ENCODE assay signal across 29 mouse cellular contexts in the genomic region with DNA sequence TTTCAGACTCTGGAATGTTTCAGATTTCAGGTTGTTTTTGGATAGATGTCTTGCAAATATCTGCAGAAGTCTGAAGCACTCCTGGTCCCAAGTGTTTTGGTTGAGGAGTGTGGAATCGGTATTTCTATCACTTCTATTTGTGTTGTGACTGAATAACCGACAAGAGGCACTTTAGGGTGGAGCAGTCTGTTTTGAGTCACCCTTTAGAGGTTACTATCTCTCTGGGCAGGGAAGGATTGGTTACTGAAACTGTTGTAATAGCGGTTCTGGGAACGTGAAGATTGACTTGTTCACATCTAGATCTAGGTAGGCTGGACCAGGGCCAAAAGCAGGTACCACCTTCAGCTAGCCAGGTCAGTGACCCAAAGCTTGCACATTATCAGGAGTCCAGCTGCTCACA. TPM values are rescaled to one million over a fixed set of nuclear protein-coding genes. Genes with fewer than 3 reads are reported as not detected.
DNase-seq lines count a peak whose midpoint lies in the region; ATAC-seq and TF ChIP-seq lines count a peak whose summit lies in the region.
"Had no signal": no experiment of that assay in that cellular context is flagged by ENCODE, and none has a peak within 500 bp of the region (broad histone marks: within the 10 kb centered on the region; RNA-seq: fewer than 3 reads in every experiment).

No protein-coding gene starts in this region.

- H3K4me3 ChIP-seq in heart, adult 2 months: no peak overlapping the region
- no peak overlapping the region; the same call in 1 of the 2 replicates for H3K4me3 ChIP-seq in macrophage (ENCODE audit: inconsistent target)
- no peak overlapping the region for H3K4me3 ChIP-seq in intestine, embryonic 16.5 days (ENCODE audit: low read length)
- H3K4me3 ChIP-seq: forebrain, embryonic 15.5 days; layer of hippocampus, adult 2 months; midbrain, embryonic 13.5 days; stomach, embryonic 15.5 days had no signal

- H3K4me1 ChIP-seq in heart, adult 2 months (ENCODE audit: control insufficient read depth, insufficient read depth, low read length): no peaks in the 10 kb centered on the region
- H3K4me1 ChIP-seq in intestine, embryonic 16.5 days (ENCODE audit: control insufficient read depth, insufficient read depth, low read length): 0 out of 2 replicates have a peak, but pooled peaks cover 2% of the 10 kb centered on the region
- H3K4me1 ChIP-seq: forebrain, embryonic 15.5 days; midbrain, embryonic 13.5 days; stomach, embryonic 15.5 days had no signal

- no peak for ATAC-seq in intestine, embryonic 16.5 days
- ATAC-seq: forebrain, embryonic 15.5 days; hindbrain, postnatal 0 days; midbrain, embryonic 13.5 days; Patski had no signal

- no peak for TF ChIP-seq POLR2A in heart, adult 2 months (IDR thresholded peaks at IDR 0.05; ENCODE audit: insufficient read depth, low read depth, low read length)

- intact Hi-C loops in heart, adult 2 months (cut with DNase I): no loop called here

- no peak overlapping the region for H3K9ac ChIP-seq in heart, adult 2 months (ENCODE audit: low read depth, low read length)
- no peak overlapping the region for H3K9ac ChIP-seq in intestine, embryonic 16.5 days (ENCODE audit: low read depth, low read length)
- H3K9ac ChIP-seq: forebrain, embryonic 15.5 days; midbrain, embryonic 13.5 days; stomach, embryonic 15.5 days had no signal

- no peak for TF ChIP-seq EP300 in heart, adult 2 months (IDR thresholded peaks at IDR 0.05; ENCODE audit: insufficient read depth, low read depth, low read length)

- H3K79me2 ChIP-seq in heart, adult 2 months (replicated peaks; ENCODE audit: control insufficient read depth, insufficient read depth, low read length): no peaks in the 10 kb centered on the region
- H3K79me2 ChIP-seq in macrophage (ENCODE audit: inconsistent target): peaks cover 95% of the 10 kb centered on the region

- no peak overlapping the region for H3K4me2 ChIP-seq in intestine, embryonic 16.5 days (ENCODE audit: low read depth, low read length)
- H3K4me2 ChIP-seq: forebrain, embryonic 15.5 days; midbrain, embryonic 13.5 days; stomach, embryonic 15.5 days had no signal

- no peaks in the 10 kb centered on the region for H3K27me3 ChIP-seq in heart, adult 2 months (ENCODE audit: control insufficient read depth, insufficient read depth, low read length)
- no peaks in the 10 kb centered on the region for H3K27me3 ChIP-seq in intestine, embryonic 16.5 days (replicated peaks; ENCODE audit: control insufficient read depth, insufficient read depth, low read length)
- H3K27me3 ChIP-seq: forebrain, embryonic 15.5 days; midbrain, embryonic 13.5 days; stomach, embryonic 15.5 days had no signal

- peak; percentile 45 for DNase-seq in heart, adult 11 months
- DNase-seq in heart, adult 2 months: no peak
- DNase-seq in A20 (ENCODE audit: low read depth, low spot score): peak; percentile 48
- peak; percentile 79 for DNase-seq in induced T-regulatory cell, adult 2 months (ENCODE audit: low read depth)
- DNase-seq in urinary bladder, postnatal 36 days (ENCODE audit: low spot score in 2 of 2): no peak
- DNase-seq: adrenal gland, postnatal 14 days; cerebellum, adult 18-20 months; cerebellum, postnatal 25 days; embryo, embryonic 11 days; kidney, adult 2 months; kidney, postnatal 10 days; layer of hippocampus, postnatal 36 days; spleen, adult 18-20 months had no signal

- H3K27ac ChIP-seq in heart, adult 2 months: no peak overlapping the region
- peak overlapping the region; percentile 99 for H3K27ac ChIP-seq in macrophage
- H3K27ac ChIP-seq in intestine, embryonic 16.5 days (ENCODE audit: low read length): no peak overlapping the region
- H3K27ac ChIP-seq: forebrain, embryonic 15.5 days; hindbrain, postnatal 0 days; layer of hippocampus, adult 2 months; midbrain, embryonic 13.5 days; stomach, embryonic 15.5 days had no signal

- no peak for TF ChIP-seq CTCF in heart, adult 2 months (IDR thresholded peaks at IDR 0.05)

- H3K36me3 ChIP-seq in heart, adult 2 months (ENCODE audit: control insufficient read depth, insufficient read depth, low read length): no peaks in the 10 kb centered on the region
- H3K36me3 ChIP-seq in macrophage (ENCODE audit: inconsistent target): peaks cover 6% of the 10 kb centered on the region; the same call in 1 of the 2 replicates
- H3K36me3 ChIP-seq in intestine, embryonic 16.5 days (ENCODE audit: control insufficient read depth, insufficient read depth, low read length): no peaks in the 10 kb centered on the region
- H3K36me3 ChIP-seq: forebrain, embryonic 15.5 days; midbrain, embryonic 13.5 days; stomach, embryonic 15.5 days had no signal

- H3K9me3 ChIP-seq in intestine, embryonic 16.5 days (ENCODE audit: control insufficient read depth, low read length): no peaks in the 10 kb centered on the region
- H3K9me3 ChIP-seq: forebrain, embryonic 15.5 days; midbrain, embryonic 13.5 days; stomach, embryonic 15.5 days had no signal

- WGBS in heart, adult 2 months: 41% methylated on average over 4 of the region's 4 CpGs
- WGBS in macrophage (ENCODE audit: missing documents): 4% methylated on average over 4 of the region's 4 CpGs
- 69% methylated on average over 4 of the region's 4 CpGs for WGBS in intestine, embryonic 16.5 days

RNA-seq across cellular contexts. Expression of gene Lcp1, which starts 51.5 kb away (rescaled TPM):
- 10 to 100 TPM; 14.3 to 15.2 TPM for total RNA-seq in heart, adult 2 months (2021)
- polyA plus RNA-seq in heart, adult 2 months (2012; rRNA removed): 6.8 and 9.2 TPM in 2 replicates
- total RNA-seq in macrophage (2018; cell fraction: chromatin; rRNA removed): 1,000 to 10,000 TPM in 11 of 26 experiments, 100 to 1,000 TPM in 15; 310 to 1,734 (median 948) TPM
- total RNA-seq in macrophage (2018; cell fraction: cytosol; rRNA removed): 1,000 to 10,000 TPM in 4 of 26 experiments, 100 to 1,000 TPM in 22; 554 to 1,295 (median 783) TPM
- 1,000 to 10,000 TPM in 4 of 26 experiments, 100 to 1,000 TPM in 22; 371 to 1,198 (median 818) TPM for total RNA-seq in macrophage (2018; cell fraction: nucleus; rRNA removed)
- 571 to 1,239 TPM (median 1,135 TPM) in 3 replicates for polyA plus RNA-seq in macrophage (2018)
- polyA plus RNA-seq in intestine, embryonic 16.5 days (2015; fragmentation: Nextera tagmentation; extraction: Ambion mirVana): 105 and 133 TPM in 2 replicates

RNA-seq across cellular contexts. Expression of gene Lrrc63, which starts 51.7 kb away (rescaled TPM):
- not detected for total RNA-seq in heart, adult 2 months (2021)
- 0.04 and 0.06 TPM in 2 replicates for polyA plus RNA-seq in heart, adult 2 months (2012; rRNA removed)
- 10 to 100 TPM in 7 of 26 experiments, 1 to 10 TPM in 9, under 1 TPM in 4, not detected in 6; 0.43 to 19.7 (median 5.4) TPM for total RNA-seq in macrophage (2018; cell fraction: chromatin; rRNA removed)
- total RNA-seq in macrophage (2018; cell fraction: cytosol; rRNA removed): 1 to 10 TPM in 8 of 26 experiments, under 1 TPM in 15, not detected in 3; 0.05 to 7.4 (median 0.55) TPM
- 10 to 100 TPM in 6 of 26 experiments, 1 to 10 TPM in 12, under 1 TPM in 7, not detected in 1; 0.25 to 24.3 (median 3.4) TPM for total RNA-seq in macrophage (2018; cell fraction: nucleus; rRNA removed)
- polyA plus RNA-seq in macrophage (2018): 0.06 to 0.11 TPM in 2 of 3 replicates, not detected in the other
- polyA plus RNA-seq in intestine, embryonic 16.5 days (2015; fragmentation: Nextera tagmentation; extraction: Ambion mirVana): 0.05 and 0.07 TPM in 2 replicates
- total RNA-seq: adrenal gland, postnatal 14 days; hematopoietic stem cell, adult 5-6 weeks; hindbrain, postnatal 0 days; layer of hippocampus, adult 2 months; layer of hippocampus, postnatal 36 days; left cerebral cortex, postnatal 25 days had no signal
- polyA plus RNA-seq: embryonic facial prominence, embryonic 14.5 days; forebrain, embryonic 15.5 days; heart, embryonic 14.5 days; kidney, adult 2 months; limb, embryonic 14.5 days; neural tube, embryonic 14.5 days; Patski; stomach, embryonic 15.5 days had no signal

RNA-seq across cellular contexts. Expression of gene Cpb2, which starts 59.7 kb away (rescaled TPM):
- not detected for total RNA-seq in heart, adult 2 months (2021)
- polyA plus RNA-seq in heart, adult 2 months (2012; rRNA removed): not detected in 2 replicates
- total RNA-seq in macrophage (2018; cell fraction: chromatin; rRNA removed): not detected
- not detected for total RNA-seq in macrophage (2018; cell fraction: cytosol; rRNA removed)
- total RNA-seq in macrophage (2018; cell fraction: nucleus; rRNA removed): not detected
- polyA plus RNA-seq in macrophage (2018): not detected in 3 replicates
- 4.7 and 6.8 TPM in 2 replicates for polyA plus RNA-seq in intestine, embryonic 16.5 days (2015; fragmentation: Nextera tagmentation; extraction: Ambion mirVana)
- total RNA-seq: hematopoietic stem cell, adult 5-6 weeks; hindbrain, postnatal 0 days; layer of hippocampus, adult 2 months; layer of hippocampus, postnatal 36 days; left cerebral cortex, postnatal 25 days; megakaryocyte progenitor cell, adult 5-6 weeks had no signal
- polyA plus RNA-seq: embryonic facial prominence, embryonic 14.5 days; forebrain, embryonic 15.5 days; gonadal fat pad, adult 2 months; heart, embryonic 14.5 days; hindbrain, postnatal 0 days; limb, embryonic 14.5 days; Patski had no signal

Comparison
In these comparisons a context has a peak if more than half of its experiments do, and no peak if none do; other contexts are left out.
1. DNase-seq: peak in heart, adult 11 months (single experiment), A20 (single experiment) and induced T-regulatory cell, adult 2 months (single experiment); none in heart, adult 2 months (0 of 2) and urinary bladder, postnatal 36 days (0 of 2).
2. RNA of gene Lcp1, which starts 51.5 kb away (polyA plus RNA-seq): 571 to 1,239 TPM in macrophage and 105 to 133 TPM in intestine, embryonic 16.5 days; 6.8 to 9.2 TPM in heart, adult 2 months; every median in the first group is over 10 times any median in the second.